Mouse (Mus musculus) small intestine, adult 2 months (tissue): Measurements from ENCODE around the gene Exoc5. TPM values are rescaled to one million over a fixed set of nuclear protein-coding genes. Genes with fewer than 3 reads are reported as not detected.
"Not testable (repeated sequence)": the region's sequence is repeated elsewhere in the genome, so short reads cannot be mapped to it uniquely, and the experiment has no call there.

Experiments used
- H3K27ac ChIP-seq: fragments of 200-500 bp; 2 replicates; pipeline ENCODE4 v1.5.1; 2012; ENCODE audit warnings: low read depth, low read length, control low read depth, inconsistent platforms; ENCODE audit not compliant: insufficient read depth
- H3K27me3 ChIP-seq: fragments of 200-500 bp; 2 replicates; pipeline ENCODE4 v1.6.1; 2012; ENCODE audit warnings: mild to moderate bottlenecking, moderate library complexity, low read length, inconsistent platforms; ENCODE audit not compliant: control insufficient read depth, insufficient read depth
- H3K36me3 ChIP-seq: fragments of 200-500 bp; 2 replicates; pipeline ENCODE4 v1.6.1; 2012; ENCODE audit warnings: mild to moderate bottlenecking, low read length, control low read depth, inconsistent platforms; ENCODE audit not compliant: control insufficient read depth, insufficient read depth
- H3K4me1 ChIP-seq: fragments of 200-500 bp; 2 replicates; pipeline ENCODE4 v1.6.1; 2012; ENCODE audit warnings: low read length, inconsistent platforms, mixed read lengths; ENCODE audit not compliant: control insufficient read depth, insufficient read depth, insufficient read length
- H3K4me3 ChIP-seq: fragments of 200-500 bp; 2 replicates; pipeline ENCODE4 v1.5.1; 2012; ENCODE audit warnings: low read depth, mild to moderate bottlenecking, control low read depth, inconsistent platforms, low read length, moderate library complexity
- CTCF ChIP-seq: fragments of 200-500 bp; IDR thresholded peaks from 2 replicates; pipeline ENCODE4 v1.5.1; 2012; ENCODE audit warnings: low read depth, mild to moderate bottlenecking, control low read depth, inconsistent platforms, low read length, moderate library complexity, mixed read lengths; ENCODE audit not compliant: insufficient replicate concordance, insufficient read length; ENCODE audit errors: extremely low read depth
- POLR2A ChIP-seq: fragments of 200-500 bp; IDR thresholded peaks from 2 replicates; pipeline ENCODE4 v1.6.1; 2012; ENCODE audit warnings: low read depth, mild to moderate bottlenecking, control low read depth, inconsistent platforms, low read length, moderate library complexity
- WGBS: fragments of 180-500 bp; shearing (Covaris S2); methylation state at CpG from one replicate; pipeline ENCODE4 v1.1.7; 2018; 5-methylcytosine and 5-hydroxymethylcytosine counted together
- polyA plus RNA-seq: library from polyadenylated mRNA; depleted of rRNA; stranded (reverse); fragments of >200 nt; gene quantifications from 2 replicates; pipeline ENCODE4 v1.2.3, GENCODE M21; 2012; rRNA removed

Gene Exoc5
- polyA plus RNA-seq: 3.8 and 7.6 TPM in 2 replicates

GRCm38 (mm10) chr14:49066274-49066823, at the start of gene Exoc5:
Gene Exoc5, minus strand, starts transcription at chr14:49066653.
- WGBS: under 1% methylated on average over 53 of the region's 53 CpGs
- no peaks in the 10 kb centered on the region for H3K4me1 ChIP-seq
- no peaks in the 10 kb centered on the region for H3K27me3 ChIP-seq
- TF ChIP-seq CTCF (no peak), POLR2A (peak; percentile 89)
- H3K36me3 ChIP-seq: no peaks in the 10 kb centered on the region
- H3K4me3 ChIP-seq: peak within 1 kb of the TSS; percentile 73
- peak within 1 kb of the TSS; percentile 88 for H3K27ac ChIP-seq

GRCm38 (mm10) chr14:49091755-49092154, 25.3 kb upstream of the Exoc5 start:
- not testable (repeated sequence) for H3K27ac ChIP-seq

GRCm38 (mm10) chr14:49091277-49091676, 24.8 kb upstream of the Exoc5 start:
- 96% methylated on average over 4 of the region's 4 CpGs for WGBS
- no peak overlapping the region for H3K27ac ChIP-seq
- H3K27me3 ChIP-seq: no peaks in the 10 kb centered on the region
- no peak overlapping the region for H3K4me3 ChIP-seq
- H3K4me1 ChIP-seq: peaks cover 3% of the 10 kb centered on the region; the same call in 1 of the 2 replicates
- TF ChIP-seq CTCF (no peak), POLR2A (no peak)
- H3K36me3 ChIP-seq: peaks cover 10% of the 10 kb centered on the region

More at GRCm38 (mm10) chr14:49091755-49092154, 25.3 kb upstream of the Exoc5 start:
- not testable (repeated sequence) for H3K36me3 ChIP-seq, H3K4me3 ChIP-seq, H3K4me1 ChIP-seq, H3K27me3 ChIP-seq
- 29% methylated on average over 1 of the region's 1 CpGs for WGBS

GRCm38 (mm10) chr14:49090102-49090501, 23.6 kb upstream of the Exoc5 start:
- 75% methylated on average over 5 of the region's 5 CpGs for WGBS
- Histone ChIP-seq H3K4me3 (no peak overlapping the region), H3K36me3 (peaks cover 13% of the 10 kb centered on the region), H3K4me1 (peaks cover 3% of the 10 kb centered on the region; the same call in 1 of the 2 replicates), H3K27ac (no peak overlapping the region), H3K27me3 (no peaks in the 10 kb centered on the region)
- TF ChIP-seq POLR2A: no peak
- TF ChIP-seq CTCF: no peak

GRCm38 (mm10) chr14:49089461-49090058, 23.1 kb upstream of the Exoc5 start:
- Histone ChIP-seq H3K4me1 (peaks cover 3% of the 10 kb centered on the region; the same call in 1 of the 2 replicates), H3K36me3 (peaks cover 15% of the 10 kb centered on the region), H3K4me3 (no peak overlapping the region), H3K27me3 (no peaks in the 10 kb centered on the region), H3K27ac (no peak overlapping the region)
- 44% methylated on average over 6 of the region's 6 CpGs for WGBS
- no peak for TF ChIP-seq CTCF
- no peak for TF ChIP-seq POLR2A

GRCm38 (mm10) chr14:49088155-49089048, 21.9 kb upstream of the Exoc5 start:
- TF ChIP-seq POLR2A (no peak), CTCF (no peak)
- WGBS: 49% methylated on average over 14 of the region's 14 CpGs
- peaks cover 13% of the 10 kb centered on the region for H3K36me3 ChIP-seq

GRCm38 (mm10) chr14:49086522-49086921, 20.1 kb upstream of the Exoc5 start:
- H3K27ac ChIP-seq: no peak overlapping the region
- WGBS: 64% methylated on average over 4 of the region's 4 CpGs
- H3K27me3 ChIP-seq: no peaks in the 10 kb centered on the region
- TF ChIP-seq POLR2A (no peak), CTCF (no peak)
- peaks cover 3% of the 10 kb centered on the region; the same call in 1 of the 2 replicates for H3K4me1 ChIP-seq
- H3K4me3 ChIP-seq: no peak overlapping the region
- peaks cover 20% of the 10 kb centered on the region for H3K36me3 ChIP-seq

More at GRCm38 (mm10) chr14:49088155-49089048, 21.9 kb upstream of the Exoc5 start:
- Histone ChIP-seq H3K27me3 (no peaks in the 10 kb centered on the region), H3K27ac (no peak overlapping the region), H3K4me3 (no peak overlapping the region), H3K4me1 (peaks cover 3% of the 10 kb centered on the region; the same call in 1 of the 2 replicates)
